Mouse (Mus musculus) spleen, adult 2 months (tissue): ENCODE results near the gene Lsm12.

Experiments used
- CTCF ChIP-seq: fragments of 200-500 bp; IDR thresholded peaks from 2 replicates; pipeline ENCODE4 v1.5.1; 2011; ENCODE audit warnings: mild to moderate bottlenecking, inconsistent platforms; ENCODE audit not compliant: insufficient read depth, insufficient read length, insufficient replicate concordance; ENCODE audit errors: extremely low read depth
- POLR2A ChIP-seq: fragments of 200-500 bp; IDR thresholded peaks from 2 replicates; pipeline ENCODE4 v1.6.1; 2011; ENCODE audit warnings: low read depth, low read length, inconsistent platforms

DNA sequence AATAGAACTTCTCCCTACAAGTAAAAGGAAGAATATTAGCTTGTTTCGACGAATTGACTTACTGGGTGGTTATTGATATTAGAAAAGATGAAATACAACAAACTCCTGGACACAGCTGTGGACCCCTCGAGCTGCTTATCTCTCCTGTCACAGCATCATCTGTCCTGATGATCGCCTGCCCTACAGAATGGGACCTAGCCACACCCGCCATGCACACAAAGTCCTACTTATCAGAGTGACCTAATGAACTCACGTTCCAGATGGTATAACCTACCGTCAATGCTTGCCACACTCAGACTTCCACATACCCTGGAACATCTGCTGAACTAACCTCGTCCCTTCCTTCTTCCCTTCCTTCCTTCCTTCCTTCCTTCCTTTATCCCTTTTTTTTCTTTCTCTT is 68.9 kb downstream of the Lsm12 start:
- TF ChIP-seq CTCF (no peak), POLR2A (no peak)
